Mouse (Mus musculus) intestine, postnatal 0 days (tissue): Measurements from ENCODE around the gene Arhgap18. TPM values are rescaled to one million over a fixed set of nuclear protein-coding genes. Genes with fewer than 3 reads are reported as not detected.

Experiments used
- ATAC-seq: fragments of 200-750 bp; cut with Nextera tagmentation; 2 replicates; pipeline ENCODE4 v1.8.0; 2017; ENCODE audit warnings: mild to moderate bottlenecking, moderate TSS enrichment, moderate library complexity
- H3K27ac ChIP-seq: fragments of 300-500 bp; sonication (generic); 2 replicates; pipeline ENCODE4 v1.5.1; 2014; ENCODE audit warnings: mild to moderate bottlenecking, low read depth, low read length, moderate library complexity
- H3K27me3 ChIP-seq: fragments of 300-500 bp; sonication (generic); replicated peaks from 2 replicates; pipeline ENCODE4 v1.6.1; 2014; ENCODE audit warnings: low read length, mixed read lengths; ENCODE audit not compliant: control insufficient read depth, insufficient read depth
- H3K36me3 ChIP-seq: fragments of 300-500 bp; sonication (generic); 2 replicates; pipeline ENCODE4 v1.6.1; 2014; ENCODE audit warnings: mild to moderate bottlenecking, moderate library complexity; ENCODE audit not compliant: control insufficient read depth, insufficient read depth
- H3K4me1 ChIP-seq: fragments of 300-500 bp; sonication (generic); replicated peaks from 2 replicates; pipeline ENCODE4 v1.6.1; 2014; ENCODE audit warnings: antibody characterized with exemption, low read length, mixed read lengths; ENCODE audit not compliant: control insufficient read depth, insufficient read depth
- H3K4me2 ChIP-seq: fragments of 300-500 bp; sonication (generic); replicated peaks from 2 replicates; pipeline ENCODE4 v1.6.1; 2014; ENCODE audit warnings: low read depth, mild to moderate bottlenecking, moderate library complexity
- H3K4me3 ChIP-seq: fragments of 300-500 bp; sonication (generic); 2 replicates; pipeline ENCODE4 v1.5.1; 2014; ENCODE audit warnings: low read depth, low read length
- H3K9ac ChIP-seq: fragments of 300-500 bp; sonication (generic); 2 replicates; pipeline ENCODE4 v1.6.1; 2014; ENCODE audit warnings: mild to moderate bottlenecking, low read depth, low read length
- H3K9me3 ChIP-seq: fragments of 300-500 bp; sonication (generic); 2 replicates; pipeline ENCODE4 v1.6.1; 2016; ENCODE audit warnings: mixed run types; ENCODE audit not compliant: control insufficient read depth
- CTCF ChIP-seq: sonication (generic); IDR thresholded peaks from 2 replicates; pipeline ENCODE4 v1.5.1; 2016; ENCODE audit warnings: low read depth, mild to moderate bottlenecking, control low read depth, antibody characterized with exemption, moderate library complexity
- WGBS: fragments of 180-500 bp; shearing (Covaris S2); extraction: QIAGEN DNeasy Blood & Tissue Kit; methylation state at CpG from one replicate; pipeline ENCODE4 v1.1.7; 2014; 5-methylcytosine and 5-hydroxymethylcytosine counted together
- polyA plus RNA-seq: library from polyadenylated mRNA; unstranded; fragments of >200 nt; fragmentation: Nextera tagmentation; extraction: Ambion mirVana; gene quantifications from 2 replicates; pipeline ENCODE4 v1.2.1, GENCODE M21; 2015

Gene Arhgap18
- polyA plus RNA-seq, 1 experiment from 2014 or later, result 30.5 TPM

DNA sequence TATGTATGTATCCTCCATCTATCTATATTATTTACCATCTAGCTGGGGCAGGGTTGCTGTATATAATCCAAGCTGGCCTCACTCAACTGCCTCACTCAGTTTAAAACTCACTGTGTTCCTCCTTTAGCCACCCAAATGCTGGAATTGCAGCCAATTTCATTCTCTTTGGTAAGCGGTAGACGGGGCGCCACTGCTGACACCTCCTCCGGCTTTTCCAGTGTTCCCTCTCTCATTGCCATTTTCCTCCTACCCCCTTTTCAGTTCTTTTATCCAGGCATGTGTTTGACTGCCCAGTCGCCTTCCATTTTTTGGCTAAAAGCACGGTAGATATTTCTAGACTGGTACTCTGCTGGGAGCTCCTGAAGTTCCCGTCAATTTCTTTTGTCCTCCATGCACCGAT lies 62.4 kb downstream of the Arhgap18 start:
- Histone ChIP-seq H3K9me3 (no peaks in the 10 kb centered on the region), H3K9ac (no peak overlapping the region), H3K4me3 (no peak overlapping the region), H3K27me3 (no peaks in the 10 kb centered on the region), H3K36me3 (no peaks in the 10 kb centered on the region), H3K27ac (no peak overlapping the region), H3K4me1 (no peaks in the 10 kb centered on the region; the same call in 1 of the 2 replicates), H3K4me2 (no peak overlapping the region)
- no peak for TF ChIP-seq CTCF
- 94% methylated on average over 8 of the region's 8 CpGs for WGBS
- ATAC-seq, result no peak

DNA sequence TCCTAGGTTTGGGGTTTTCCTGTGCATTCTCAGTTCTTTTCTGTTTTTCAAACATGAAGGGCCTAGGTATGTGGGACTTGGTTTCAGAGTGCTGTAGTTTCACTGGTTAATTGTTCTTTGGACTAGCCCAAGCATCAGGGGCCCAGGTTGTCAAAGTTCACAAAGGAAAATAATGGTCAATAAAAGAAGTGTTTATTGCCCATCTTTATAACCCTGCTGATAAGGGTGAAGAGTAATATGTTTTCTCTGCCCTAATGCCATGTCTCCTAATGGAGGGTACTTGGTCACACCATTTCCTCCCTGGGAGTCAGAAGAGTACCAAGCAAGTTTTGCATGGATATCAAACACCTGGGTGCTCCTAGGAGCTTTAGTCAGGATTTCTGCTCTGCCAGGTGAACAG lies 67.1 kb downstream of the Arhgap18 start:
- Histone ChIP-seq H3K27ac (peak overlapping the region; percentile 69), H3K9ac (no peak overlapping the region), H3K4me1 (peaks cover 6% of the 10 kb centered on the region; the same call in 1 of the 2 replicates), H3K9me3 (no peaks in the 10 kb centered on the region), H3K27me3 (no peaks in the 10 kb centered on the region), H3K4me3 (no peak overlapping the region), H3K36me3 (no peaks in the 10 kb centered on the region), H3K4me2 (peak overlapping the region; percentile 43)
- peak; percentile 94 for ATAC-seq
- no peak for TF ChIP-seq CTCF

DNA sequence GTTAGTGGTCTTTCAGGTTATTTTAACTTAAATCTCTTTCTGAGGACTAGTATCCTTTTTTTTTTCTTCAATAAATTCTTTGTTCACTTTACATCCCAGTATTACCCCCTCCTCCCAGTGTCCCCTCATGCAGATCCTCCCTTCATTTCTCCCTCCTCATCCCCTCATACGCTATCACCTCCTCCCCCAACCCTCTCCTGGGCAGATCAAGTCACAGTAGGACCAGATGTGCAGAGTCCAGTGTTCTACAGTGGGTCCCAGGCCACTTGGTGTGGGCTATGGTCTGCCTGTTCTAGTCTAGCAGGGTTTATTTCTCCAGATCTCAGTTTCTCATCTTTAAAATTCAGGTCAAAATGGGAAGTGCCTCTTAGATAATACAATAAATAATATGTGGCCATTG lies 67.7 kb downstream of the Arhgap18 start:
- Histone ChIP-seq H3K27ac (no peak overlapping the region), H3K4me2 (no peak overlapping the region), H3K27me3 (no peaks in the 10 kb centered on the region), H3K36me3 (no peaks in the 10 kb centered on the region), H3K9ac (no peak overlapping the region), H3K4me1 (peaks cover 6% of the 10 kb centered on the region; the same call in 1 of the 2 replicates), H3K9me3 (no peaks in the 10 kb centered on the region), H3K4me3 (no peak overlapping the region)
- no peak for TF ChIP-seq CTCF
- no peak for ATAC-seq
- 79% methylated on average over 1 of the region's 1 CpGs for WGBS

DNA sequence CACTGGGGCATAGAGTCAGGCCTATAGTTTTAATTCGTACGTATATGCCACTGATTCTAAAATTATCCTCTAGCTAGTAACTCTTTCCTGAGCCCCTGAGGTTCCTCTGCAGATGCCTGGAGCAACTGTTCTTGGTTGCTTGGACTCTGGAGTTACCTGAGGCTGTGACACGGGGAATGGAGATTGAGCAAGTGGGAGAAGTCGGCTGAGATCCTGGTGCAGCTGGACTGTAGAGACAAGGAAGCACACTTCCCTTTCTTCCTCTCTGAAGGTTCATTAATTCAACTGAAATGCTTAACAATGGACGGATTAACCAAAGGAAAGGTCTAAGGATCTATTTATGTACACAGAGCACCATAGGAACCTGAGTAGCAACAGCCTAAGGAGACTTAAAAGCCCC lies 70.8 kb downstream of the Arhgap18 start:
- Histone ChIP-seq H3K27me3 (no peaks in the 10 kb centered on the region), H3K4me1 (peaks cover 6% of the 10 kb centered on the region; the same call in 1 of the 2 replicates), H3K4me3 (no peak overlapping the region), H3K27ac (no peak overlapping the region; the same call in 1 of the 2 replicates), H3K9me3 (no peaks in the 10 kb centered on the region), H3K9ac (no peak overlapping the region), H3K36me3 (no peaks in the 10 kb centered on the region), H3K4me2 (no peak overlapping the region)
- no peak for ATAC-seq
- TF ChIP-seq CTCF, result no peak
- WGBS, result 42% methylated on average over 5 of the region's 5 CpGs

DNA sequence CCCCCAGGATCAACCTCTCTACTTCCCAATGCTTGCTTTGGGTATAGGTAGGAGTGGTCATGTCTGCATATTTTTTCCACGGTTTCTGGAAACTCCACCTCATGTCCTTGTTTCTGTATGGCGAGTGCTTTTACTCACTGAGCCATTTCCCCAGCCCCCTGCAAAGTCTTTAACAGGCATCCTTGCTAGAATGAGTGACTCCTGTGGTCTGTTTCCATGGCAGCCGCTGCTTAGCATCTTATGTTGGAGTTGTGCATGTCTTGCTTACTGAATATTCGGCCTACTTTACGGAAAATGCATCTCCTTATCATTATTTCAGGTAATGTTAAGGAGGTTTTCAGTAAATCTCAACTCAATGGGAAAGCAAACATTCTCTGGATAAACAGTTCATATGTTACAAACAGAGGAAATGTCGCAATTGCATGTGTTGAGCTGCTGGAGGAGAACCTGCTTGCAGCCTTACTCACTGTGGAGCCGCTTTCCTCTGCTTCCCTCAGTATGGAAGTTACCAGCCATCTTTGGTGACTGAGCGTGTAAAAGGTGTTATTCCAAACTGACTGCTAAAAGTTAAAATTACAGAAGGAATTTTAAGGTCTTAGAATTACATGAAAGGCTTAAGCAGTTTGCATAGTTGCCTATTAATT lies 72.1 kb downstream of the Arhgap18 start:
- 78% methylated on average over 8 of the region's 8 CpGs for WGBS
- TF ChIP-seq CTCF, result no peak

DNA sequence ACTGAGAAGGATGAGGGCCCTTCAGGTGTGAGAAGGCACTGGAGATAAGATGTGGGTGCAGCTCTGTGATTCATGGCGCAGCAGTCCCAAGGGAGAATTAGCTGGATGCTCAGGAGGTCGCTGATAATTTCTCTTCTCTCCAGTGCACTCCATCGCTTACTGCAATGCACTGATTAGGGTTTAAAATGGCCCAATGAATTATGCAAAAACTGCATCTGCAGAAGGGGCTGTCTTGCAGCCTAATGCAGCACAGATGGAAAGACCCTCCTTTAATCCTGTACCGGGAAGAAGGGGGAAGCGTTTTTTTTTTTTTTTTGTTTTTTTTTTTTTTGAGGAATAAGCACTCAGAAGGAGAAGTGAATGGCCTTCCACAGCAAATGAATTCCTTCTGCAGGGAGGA lies 74.1 kb downstream of the Arhgap18 start:
- Histone ChIP-seq H3K27me3 (no peaks in the 10 kb centered on the region), H3K4me2 (no peak overlapping the region), H3K9ac (no peak overlapping the region), H3K27ac (no peak overlapping the region; the same call in 1 of the 2 replicates), H3K4me3 (no peak overlapping the region), H3K9me3 (no peaks in the 10 kb centered on the region), H3K36me3 (no peaks in the 10 kb centered on the region), H3K4me1 (0 out of 2 replicates have a peak, but pooled peaks cover 6% of the 10 kb centered on the region)
- ATAC-seq, result no peak
- WGBS, result 44% methylated on average over 5 of the region's 5 CpGs
- no peak for TF ChIP-seq CTCF

More for the DNA sequence above, 72.1 kb downstream of the Arhgap18 start:
- Histone ChIP-seq H3K9me3 (no peaks in the 10 kb centered on the region), H3K36me3 (no peaks in the 10 kb centered on the region), H3K9ac (no peak overlapping the region), H3K4me1 (peaks cover 6% of the 10 kb centered on the region; the same call in 1 of the 2 replicates), H3K27ac (0 out of 2 replicates have a peak overlapping the region, but pooled peaks have one; percentile 21), H3K27me3 (no peaks in the 10 kb centered on the region), H3K4me3 (no peak overlapping the region), H3K4me2 (no peak overlapping the region)
- ATAC-seq, result no peak
